Mouse (Mus musculus) bone marrow, adult 2 months (tissue): ENCODE data around the gene Amigo1.

Experiments
- CTCF ChIP-seq: fragments of 200-500 bp; IDR thresholded peaks from 2 replicates; pipeline ENCODE4 v1.5.1; 2011; ENCODE audit warnings: low read length, control low read depth; ENCODE audit not compliant: control insufficient read depth, insufficient read depth
- POLR2A ChIP-seq: fragments of 200-500 bp; IDR thresholded peaks from 2 replicates; pipeline ENCODE4 v1.6.1; 2011; ENCODE audit warnings: low read depth, mild to moderate bottlenecking, control low read depth, low read length, borderline replicate concordance; ENCODE audit not compliant: control insufficient read depth

GRCm38 (mm10) chr3:108205601-108206000 is 19.5 kb downstream of the Amigo1 start:
- TF ChIP-seq CTCF (no peak), POLR2A (no peak)
